Mouse (Mus musculus): ENCODE measurements around the gene Hist1h3h. TPM values are rescaled to one million over a fixed set of nuclear protein-coding genes. Genes with fewer than 3 reads are reported as not detected.
"Not testable (repeated sequence)": the region's sequence is repeated elsewhere in the genome, so short reads cannot be mapped to it uniquely, and the experiment has no call there.

The Hist1h3h gene
- total RNA-seq, 2 experiments from 2014 or later, result 51.3 to 58.2 TPM

- DNase-seq (ENCODE audit: low spot score in 2 of 2), result no peak
- Histone ChIP-seq H3K27ac (no peak overlapping the region), H3K4me3 (peak overlapping the region; percentile 49; the same call in 1 of the 2 replicates)
- TF ChIP-seq CTCF (conservative IDR thresholded peaks at IDR 0.05), result no peak
Observed at GRCm38 (mm10) chr13:21718381-21719080, 1.1 kb downstream of the Hist1h3h start.

DNA sequence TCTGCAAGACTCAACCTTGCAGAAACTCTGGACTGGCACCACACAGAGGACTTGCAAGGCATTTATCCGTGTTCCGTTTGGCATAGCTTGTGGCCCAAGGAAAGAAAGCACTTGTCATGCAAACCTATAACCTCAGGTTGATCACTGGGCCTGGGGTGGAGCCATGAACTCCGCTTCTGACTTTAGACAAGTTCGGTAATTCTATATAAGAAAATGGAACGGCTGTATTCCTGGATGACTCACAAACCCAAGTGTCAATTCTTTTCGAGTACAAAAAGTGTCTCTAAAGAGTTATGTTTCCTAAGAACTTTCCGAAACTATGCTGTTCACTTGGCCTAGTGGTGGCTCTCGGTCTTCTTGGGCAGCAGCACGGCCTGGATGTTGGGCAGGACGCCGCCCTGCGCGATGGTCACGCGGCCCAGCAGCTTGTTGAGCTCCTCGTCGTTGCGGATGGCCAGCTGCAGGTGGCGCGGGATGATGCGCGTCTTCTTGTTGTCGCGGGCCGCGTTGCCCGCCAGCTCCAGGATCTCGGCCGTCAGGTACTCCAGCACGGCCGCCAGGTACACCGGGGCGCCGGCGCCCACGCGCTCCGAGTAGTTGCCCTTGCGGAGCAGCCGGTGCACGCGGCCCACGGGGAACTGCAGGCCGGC, 3.8 kb downstream of the Hist1h3h start:
- DNase-seq (ENCODE audit: low spot score in 2 of 2); H3K27ac ChIP-seq: not testable (repeated sequence)
- H3K4me3 ChIP-seq, result peak overlapping the region; percentile 54

DNA sequence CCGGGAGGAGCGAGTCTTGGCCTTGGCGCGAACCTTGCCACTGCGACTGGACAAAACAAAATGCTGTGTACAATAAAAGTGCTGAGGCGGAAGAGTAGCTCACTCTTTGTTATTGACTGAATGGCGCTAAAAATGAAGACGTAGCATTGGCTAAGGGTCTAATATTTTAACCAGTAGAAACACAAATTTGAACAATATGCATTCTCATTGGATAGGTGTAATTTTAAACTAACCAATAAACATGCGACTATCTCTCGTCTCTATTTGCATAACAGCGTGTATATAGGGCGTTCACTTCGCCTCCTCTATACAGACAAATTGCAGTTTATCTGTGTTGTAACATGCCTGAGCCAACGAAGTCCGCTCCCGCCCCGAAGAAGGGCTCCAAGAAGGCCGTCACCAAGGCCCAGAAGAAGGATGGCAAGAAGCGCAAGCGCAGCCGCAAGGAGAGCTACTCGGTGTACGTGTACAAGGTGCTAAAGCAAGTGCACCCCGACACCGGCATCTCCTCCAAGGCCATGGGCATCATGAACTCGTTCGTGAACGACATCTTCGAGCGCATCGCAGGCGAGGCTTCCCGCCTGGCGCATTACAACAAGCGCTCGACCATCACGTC, 4.4 kb downstream of the Hist1h3h start, which contains the start of gene Hist1h2bm:
Gene Hist1h2bm (plus strand): TSS at position 288 of the 616 bp plus-strand sequence.
- peak within 1 kb of the TSS; percentile 54 for H3K4me3 ChIP-seq
- DNase-seq (ENCODE audit: low spot score in 2 of 2), result peak; percentile 53 to 81
- peak within 1 kb of the TSS; percentile 57; the same call in 1 of the 2 replicates for H3K27ac ChIP-seq

GRCm38 (mm10) chr13:21722373-21722925, 5.0 kb downstream of the Hist1h3h start:
- no peak for DNase-seq (ENCODE audit: low spot score in 2 of 2)
- H3K4me3 ChIP-seq, result peak overlapping the region; percentile 54
- H3K27ac ChIP-seq, result peak overlapping the region; percentile 57; the same call in 1 of the 2 replicates
- no peak for TF ChIP-seq CTCF (conservative IDR thresholded peaks at IDR 0.05)

DNA sequence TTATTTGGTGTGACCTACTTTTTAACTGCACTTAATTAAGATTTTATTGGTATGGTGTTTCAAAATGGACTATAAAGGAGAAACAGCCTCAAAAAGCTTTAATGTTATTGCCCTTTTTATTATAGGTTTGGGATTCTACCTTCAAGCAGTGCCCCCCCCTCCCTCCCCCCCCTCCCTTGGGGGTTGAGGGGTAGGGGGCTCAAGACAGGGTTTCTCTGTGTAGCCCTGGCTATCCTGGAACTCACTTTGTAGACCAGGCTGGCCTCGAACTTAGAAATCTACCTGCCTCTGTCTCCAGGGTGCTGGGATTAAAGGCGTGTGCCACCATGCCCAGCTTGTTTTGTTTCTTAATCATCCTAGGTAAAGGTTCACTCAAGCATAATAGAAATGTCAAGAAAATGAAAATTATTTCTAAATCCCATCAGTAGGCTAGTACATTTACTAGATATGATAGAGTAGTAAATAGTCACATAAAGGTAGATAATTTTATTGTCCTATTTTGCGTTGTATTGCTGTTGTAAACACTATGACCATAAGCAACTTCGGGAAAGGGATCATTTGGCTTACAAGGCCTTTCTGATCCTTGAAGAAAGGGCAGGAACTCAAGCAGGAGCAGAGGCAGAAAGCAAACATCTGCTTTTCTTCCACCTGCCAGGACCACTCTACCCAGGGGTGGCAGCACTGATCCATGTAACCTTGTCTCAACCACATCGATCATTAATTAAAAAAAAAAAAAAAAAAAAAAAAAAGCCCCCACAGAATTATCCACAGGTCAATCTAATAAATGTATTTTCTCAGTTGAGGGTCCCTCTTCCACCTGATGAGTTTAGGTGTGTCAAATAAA, 5.8 kb downstream of the Hist1h3h start:
- no peak for TF ChIP-seq CTCF (conservative IDR thresholded peaks at IDR 0.05)
- Histone ChIP-seq H3K4me3 (no peak overlapping the region), H3K27ac (no peak overlapping the region)
- no peak for DNase-seq (ENCODE audit: low spot score in 2 of 2)

DNA sequence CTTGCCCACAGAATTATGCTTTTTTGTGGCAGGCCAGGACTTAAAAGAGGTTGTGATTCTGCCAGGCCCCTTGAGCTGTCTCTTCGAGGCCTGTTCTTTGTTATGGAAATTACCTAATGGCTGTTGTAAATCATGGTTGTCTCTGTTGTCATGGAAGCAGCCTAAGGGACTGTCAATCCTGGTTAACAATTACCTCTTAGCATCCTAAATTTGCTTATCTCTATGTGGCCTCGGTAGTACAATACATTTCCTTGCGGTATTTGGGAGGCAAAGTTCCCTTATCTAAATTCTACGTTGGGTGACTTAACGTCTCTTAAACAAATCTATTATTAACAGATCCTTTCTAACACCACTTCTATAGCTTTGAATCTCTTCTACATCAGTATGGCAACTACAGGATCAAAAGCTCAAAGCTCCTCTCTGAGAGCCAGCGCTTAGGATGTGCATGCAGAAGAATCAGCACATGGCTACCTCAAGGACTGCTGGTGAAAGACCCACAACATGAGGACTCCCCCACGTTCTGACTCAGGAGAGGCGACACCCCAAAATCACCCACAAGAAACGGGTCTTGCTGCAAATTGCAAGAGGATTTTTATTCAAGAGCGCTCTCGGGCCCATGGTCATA, 10.6 kb downstream of the Hist1h3h start:
- Histone ChIP-seq H3K27ac (no peak overlapping the region), H3K4me3 (no peak overlapping the region)
- no peak for DNase-seq (ENCODE audit: low spot score in 2 of 2)
- no peak for TF ChIP-seq CTCF (conservative IDR thresholded peaks at IDR 0.05)

- Histone ChIP-seq H3K27ac (no peak overlapping the region), H3K4me3 (no peak overlapping the region)
- TF ChIP-seq CTCF (conservative IDR thresholded peaks at IDR 0.05), result no peak
- no peak for DNase-seq (ENCODE audit: low spot score in 2 of 2)
Observed at GRCm38 (mm10) chr13:21729544-21729943, 12.1 kb downstream of the Hist1h3h start.

DNA sequence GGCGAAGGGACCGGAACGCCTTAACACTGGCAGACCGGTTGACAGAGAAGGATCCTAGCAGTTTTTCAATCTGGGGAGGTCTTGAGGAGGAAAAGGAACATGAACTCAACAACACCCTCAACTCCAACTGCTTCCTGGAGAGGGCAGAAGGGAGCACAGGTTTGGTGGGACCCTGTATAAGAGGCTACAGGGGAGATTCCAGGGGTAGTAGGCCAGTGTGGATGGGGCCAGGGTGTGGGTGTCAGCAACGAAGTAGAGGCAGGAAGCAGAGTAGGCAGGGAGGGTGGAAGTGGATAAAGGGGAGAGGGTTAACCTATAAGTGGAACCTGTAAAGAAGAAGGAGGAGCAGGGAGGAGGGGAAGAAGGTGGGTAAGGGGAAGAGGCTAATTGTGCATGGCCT, 16.0 kb downstream of the Hist1h3h start:
- Histone ChIP-seq H3K4me3 (no peak overlapping the region), H3K27ac (no peak overlapping the region)
- DNase-seq (ENCODE audit: low spot score in 2 of 2), result no peak
- no peak for TF ChIP-seq CTCF (conservative IDR thresholded peaks at IDR 0.05)

- Histone ChIP-seq H3K27ac (peak overlapping the region; percentile 84), H3K4me3 (peak overlapping the region; percentile 67)
- peak; percentile 76 to 79 for DNase-seq (ENCODE audit: low spot score in 2 of 2)
- peak; percentile 90 for TF ChIP-seq CTCF (conservative IDR thresholded peaks at IDR 0.05)
Observed at GRCm38 (mm10) chr13:21734010-21734905, 16.8 kb downstream of the Hist1h3h start.

- peak; percentile 71 to 79 for DNase-seq (ENCODE audit: low spot score in 2 of 2)
- Histone ChIP-seq H3K27ac (peak within 1 kb of the TSS; percentile 84), H3K4me3 (peak within 1 kb of the TSS; percentile 67)
Observed at GRCm38 (mm10) chr13:21734906-21735767, 17.7 kb downstream of the Hist1h3h start, which contains the start of gene Hist1h4j. Hist1h4j (plus strand) TSS chr13:21735064.
